Mouse (Mus musculus) liver, adult 2 months (tissue): Measurements from ENCODE around the gene Tlr5.

ENCODE experiments used
- CTCF ChIP-seq: fragments of 200-500 bp; IDR thresholded peaks from 2 replicates; pipeline ENCODE4 v1.5.1; 2011; ENCODE audit warnings: low read depth, low read length, control low read depth
- POLR2A ChIP-seq: fragments of 200-500 bp; IDR thresholded peaks from 2 replicates; pipeline ENCODE4 v1.6.1; 2011; ENCODE audit warnings: low read length, control low read depth; ENCODE audit not compliant: insufficient read depth; ENCODE audit errors: extremely low read depth

GRCm38 (mm10) chr1:182986243-182986642, 31.7 kb downstream of the Tlr5 start:
- TF ChIP-seq CTCF (no peak), POLR2A (no peak)
